Mouse (Mus musculus): ENCODE data around the gene Grin2b. TPM values are rescaled to one million over a fixed set of nuclear protein-coding genes. Genes with fewer than 3 reads are reported as not detected.
A peak's percentile ranks its signal among the peaks of the same experiment; 100 is the strongest.

Grin2b gene
- polyA plus RNA-seq, 1 experiment from 2014 or later = 81.3 TPM

GRCm38 (mm10) chr6:136026936-136027335 lies 146.4 kb downstream of the Grin2b start:
- WGBS = 92% methylated on average over 6 of the region's 6 CpGs
- Histone ChIP-seq H3K36me3 (replicated peaks) (no peaks in the 10 kb centered on the region), H3K4me3 (no peak overlapping the region), H3K9ac (no peak overlapping the region), H3K27me3 (replicated peaks) (no peaks in the 10 kb centered on the region), H3K27ac (no peak overlapping the region), H3K9me3 (no peaks in the 10 kb centered on the region), H3K4me1 (peaks cover 7% of the 10 kb centered on the region; the same call in 1 of the 2 replicates), H3K4me2 (no peak overlapping the region)
- no peak for ATAC-seq (replicated peaks)

DNA sequence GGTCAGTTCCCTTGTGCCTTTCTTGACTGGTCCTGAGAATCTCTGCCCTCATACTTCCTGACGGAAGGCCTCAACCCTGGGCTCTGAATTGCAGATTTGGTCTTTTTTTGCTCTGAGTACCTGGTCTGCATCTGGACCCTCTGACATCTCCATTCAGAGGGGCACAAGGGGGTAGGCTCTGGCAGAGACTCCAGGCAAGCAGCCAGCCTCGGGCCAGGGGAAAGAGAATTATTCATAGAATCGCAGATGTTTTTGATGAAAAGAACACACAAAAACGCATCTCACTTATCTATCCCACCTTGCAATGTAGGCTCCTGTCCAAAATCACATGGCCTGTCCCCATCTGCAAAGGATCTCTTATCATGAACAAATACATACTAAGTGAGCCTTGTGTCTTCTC lies 147.5 kb downstream of the Grin2b start:
- WGBS = 67% methylated on average over 4 of the region's 4 CpGs
- Histone ChIP-seq H3K4me2 (no peak overlapping the region), H3K4me3 (no peak overlapping the region), H3K9ac (no peak overlapping the region), H3K9me3 (no peaks in the 10 kb centered on the region), H3K4me1 (peaks cover 7% of the 10 kb centered on the region; the same call in 1 of the 2 replicates), H3K27me3 (replicated peaks) (no peaks in the 10 kb centered on the region), H3K36me3 (replicated peaks) (no peaks in the 10 kb centered on the region), H3K27ac (no peak overlapping the region)
- ATAC-seq (replicated peaks) = peak; percentile 35; the same call in 1 of the 2 replicates

GRCm38 (mm10) chr6:136020460-136020859 lies 152.9 kb downstream of the Grin2b start:
- ATAC-seq (replicated peaks) = no peak
- H3K9ac ChIP-seq = no peak overlapping the region
- H3K27ac ChIP-seq = no peak overlapping the region
- no peak overlapping the region for H3K4me2 ChIP-seq
- no peaks in the 10 kb centered on the region for H3K36me3 ChIP-seq (replicated peaks)
- no peaks in the 10 kb centered on the region for H3K9me3 ChIP-seq
- no peaks in the 10 kb centered on the region for H3K27me3 ChIP-seq (replicated peaks)
- 87% methylated on average over 3 of the region's 3 CpGs for WGBS
- H3K4me1 ChIP-seq = no peaks in the 10 kb centered on the region
- H3K4me3 ChIP-seq = no peak overlapping the region

GRCm38 (mm10) chr6:136018962-136019361 lies 154.3 kb downstream of the Grin2b start:
- H3K9me3 ChIP-seq = no peaks in the 10 kb centered on the region
- H3K27ac ChIP-seq = no peak overlapping the region
- ATAC-seq (replicated peaks) = no peak
- no peaks in the 10 kb centered on the region for H3K27me3 ChIP-seq (replicated peaks)
- no peaks in the 10 kb centered on the region for H3K4me1 ChIP-seq
- H3K4me3 ChIP-seq = no peak overlapping the region
- no peak overlapping the region for H3K9ac ChIP-seq
- H3K4me2 ChIP-seq = no peak overlapping the region
- no peaks in the 10 kb centered on the region for H3K36me3 ChIP-seq (replicated peaks)
- 88% methylated on average over 1 of the region's 1 CpGs for WGBS

DNA sequence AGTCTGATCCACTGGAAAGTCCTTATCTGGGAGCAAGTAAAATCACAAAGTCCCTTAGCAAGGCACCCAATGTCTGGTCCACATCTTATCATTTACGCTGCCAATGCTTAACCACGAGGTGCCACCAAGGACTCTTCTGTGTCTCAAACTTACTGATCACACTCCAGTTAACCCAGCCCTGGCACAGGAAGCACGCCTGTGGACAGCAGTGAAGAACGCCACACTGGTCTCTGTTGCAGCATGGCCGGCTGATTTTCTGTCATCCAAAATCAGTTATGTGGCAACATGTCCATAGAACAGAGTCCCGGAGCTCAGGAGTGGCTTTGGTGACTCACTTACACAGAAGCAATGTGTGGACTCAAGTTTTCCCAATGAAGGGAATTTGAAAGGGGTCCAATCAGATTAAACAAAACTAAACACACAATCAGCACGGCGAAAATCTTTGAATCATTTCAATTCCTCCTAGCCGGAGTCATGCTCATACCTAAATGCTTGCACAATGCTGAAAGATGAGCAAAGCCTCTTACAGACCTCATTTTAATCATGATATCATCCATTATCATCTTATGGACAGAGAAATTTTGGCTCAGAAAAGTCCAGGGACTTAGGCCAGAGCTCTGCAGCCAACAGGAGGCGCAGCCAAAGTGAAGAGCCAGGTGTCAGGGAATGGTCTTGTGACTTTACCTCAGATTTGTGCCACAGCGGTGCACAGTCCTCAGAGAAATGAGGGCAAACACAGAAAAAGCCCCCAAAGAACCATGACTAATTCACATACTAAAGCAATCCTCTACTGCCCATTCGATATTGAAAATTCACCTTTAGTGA lies 159.5 kb downstream of the Grin2b start:
- WGBS = 93% methylated on average over 12 of the region's 12 CpGs
- Histone ChIP-seq H3K9me3 (no peaks in the 10 kb centered on the region), H3K27me3 (replicated peaks) (no peaks in the 10 kb centered on the region), H3K36me3 (replicated peaks) (no peaks in the 10 kb centered on the region), H3K27ac (no peak overlapping the region), H3K4me3 (no peak overlapping the region), H3K4me1 (peaks cover 19% of the 10 kb centered on the region), H3K9ac (no peak overlapping the region), H3K4me2 (no peak overlapping the region)
- ATAC-seq (replicated peaks) = no peak

DNA sequence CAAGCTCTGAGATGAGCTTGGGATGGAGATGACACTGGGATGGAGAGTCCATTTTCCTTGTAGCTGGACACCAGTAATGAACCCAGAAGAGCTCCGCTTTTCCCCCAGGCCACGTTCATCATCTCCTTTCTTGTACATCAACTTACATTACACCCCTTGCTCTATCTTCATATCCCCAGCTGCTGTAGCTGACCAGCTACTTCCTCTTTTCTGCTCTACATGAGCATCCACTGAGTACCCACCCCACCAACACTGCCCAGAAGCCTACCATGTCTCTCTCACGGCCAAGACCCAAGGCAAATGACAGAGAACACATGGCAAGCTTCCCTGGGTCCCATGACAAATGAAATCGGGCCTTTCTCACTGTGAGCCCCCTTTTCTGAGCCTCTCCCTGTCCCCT lies 161.8 kb downstream of the Grin2b start:
- WGBS = 86% methylated on average over 4 of the region's 4 CpGs
- H3K4me1 ChIP-seq = peaks cover 19% of the 10 kb centered on the region
- no peaks in the 10 kb centered on the region for H3K9me3 ChIP-seq
- no peak overlapping the region for H3K4me2 ChIP-seq
- H3K36me3 ChIP-seq (replicated peaks) = no peaks in the 10 kb centered on the region
- no peak overlapping the region for H3K9ac ChIP-seq
- H3K27me3 ChIP-seq (replicated peaks) = no peaks in the 10 kb centered on the region
- no peak overlapping the region for H3K27ac ChIP-seq
- no peak for ATAC-seq (replicated peaks)
- H3K4me3 ChIP-seq = no peak overlapping the region

DNA sequence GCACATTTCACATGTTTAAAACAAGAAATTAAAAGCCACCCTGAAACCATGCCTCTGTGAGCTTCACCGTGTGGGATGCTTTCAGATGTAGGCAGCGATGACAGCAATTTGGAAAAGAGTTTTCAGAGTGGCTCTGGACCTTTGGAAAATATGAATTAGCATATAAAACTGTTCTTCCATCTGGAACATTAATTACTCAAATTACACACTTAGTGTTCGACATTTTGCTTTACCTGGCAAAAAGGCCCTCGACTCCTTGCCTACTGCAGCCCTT lies 162.3 kb downstream of the Grin2b start:
- ATAC-seq (replicated peaks) = no peak
- Histone ChIP-seq H3K27ac (peak overlapping the region; percentile 52; the same call in 1 of the 2 replicates), H3K4me1 (peaks cover 19% of the 10 kb centered on the region), H3K4me3 (no peak overlapping the region), H3K27me3 (replicated peaks) (no peaks in the 10 kb centered on the region), H3K36me3 (replicated peaks) (no peaks in the 10 kb centered on the region), H3K9me3 (no peaks in the 10 kb centered on the region), H3K4me2 (no peak overlapping the region), H3K9ac (no peak overlapping the region)
- 75% methylated on average over 4 of the region's 4 CpGs for WGBS

- peaks cover 19% of the 10 kb centered on the region for H3K4me1 ChIP-seq
- no peaks in the 10 kb centered on the region for H3K9me3 ChIP-seq
- H3K4me2 ChIP-seq = no peak overlapping the region; the same call in 1 of the 2 replicates
- no peaks in the 10 kb centered on the region for H3K27me3 ChIP-seq (replicated peaks)
- H3K4me3 ChIP-seq = no peak overlapping the region
- no peaks in the 10 kb centered on the region for H3K36me3 ChIP-seq (replicated peaks)
- WGBS = 19% methylated on average over 7 of the region's 7 CpGs
- H3K9ac ChIP-seq = no peak overlapping the region
- ATAC-seq (replicated peaks) = peak; percentile 48
- peak overlapping the region; percentile 52; the same call in 1 of the 2 replicates for H3K27ac ChIP-seq
Observed at GRCm38 (mm10) chr6:136010290-136011037, 162.8 kb downstream of the Grin2b start.

DNA sequence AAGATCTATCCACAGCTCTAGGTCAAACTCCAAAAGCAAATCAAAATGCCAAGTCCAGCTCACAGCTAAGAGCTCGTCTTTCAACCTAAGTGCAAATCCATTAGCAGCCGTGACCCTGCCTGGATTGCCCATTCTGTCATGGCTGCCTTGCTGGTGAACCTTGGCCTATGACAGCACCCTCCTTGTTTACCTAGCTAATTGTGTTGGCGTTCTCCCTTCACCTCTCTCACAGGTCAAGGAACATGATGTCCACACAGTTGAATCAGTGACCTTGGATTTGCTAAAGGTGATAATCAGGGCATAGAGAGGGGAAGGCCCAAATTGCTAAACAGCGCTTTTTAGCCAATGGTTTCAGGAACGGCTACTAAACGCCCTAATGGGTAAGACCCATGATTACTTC lies 165.2 kb downstream of the Grin2b start:
- H3K36me3 ChIP-seq (replicated peaks) = no peaks in the 10 kb centered on the region
- ATAC-seq (replicated peaks) = no peak
- no peaks in the 10 kb centered on the region for H3K9me3 ChIP-seq
- no peak overlapping the region for H3K4me2 ChIP-seq
- H3K9ac ChIP-seq = no peak overlapping the region
- peaks cover 19% of the 10 kb centered on the region for H3K4me1 ChIP-seq
- WGBS = 89% methylated on average over 6 of the region's 6 CpGs
- no peaks in the 10 kb centered on the region for H3K27me3 ChIP-seq (replicated peaks)
- H3K27ac ChIP-seq = no peak overlapping the region
- no peak overlapping the region for H3K4me3 ChIP-seq

DNA sequence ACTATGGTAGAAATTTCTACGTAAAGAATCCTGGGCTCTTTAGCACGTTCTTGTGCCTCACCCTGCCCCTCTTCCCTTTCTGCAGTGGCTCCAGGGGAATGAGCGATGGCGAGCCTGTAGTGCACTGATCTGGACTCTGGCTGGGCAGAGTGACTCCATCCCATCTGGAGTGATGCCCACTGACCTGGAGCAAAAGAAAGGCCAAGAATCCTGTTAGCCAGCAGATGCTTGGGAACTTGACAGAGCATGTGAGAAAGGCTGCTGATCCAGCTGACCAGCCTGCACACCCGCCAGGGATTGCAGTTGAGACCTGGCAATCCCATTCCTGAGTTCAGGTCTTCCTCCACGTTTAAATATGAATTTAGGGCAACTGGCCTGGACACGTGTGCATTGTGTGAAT lies 178.6 kb downstream of the Grin2b start:
- no peak for ATAC-seq (replicated peaks)
- Histone ChIP-seq H3K9ac (no peak overlapping the region), H3K9me3 (no peaks in the 10 kb centered on the region), H3K36me3 (replicated peaks) (no peaks in the 10 kb centered on the region), H3K27me3 (replicated peaks) (no peaks in the 10 kb centered on the region), H3K4me1 (peaks cover 23% of the 10 kb centered on the region), H3K4me3 (no peak overlapping the region), H3K4me2 (no peak overlapping the region), H3K27ac (no peak overlapping the region)
- 49% methylated on average over 7 of the region's 7 CpGs for WGBS

DNA sequence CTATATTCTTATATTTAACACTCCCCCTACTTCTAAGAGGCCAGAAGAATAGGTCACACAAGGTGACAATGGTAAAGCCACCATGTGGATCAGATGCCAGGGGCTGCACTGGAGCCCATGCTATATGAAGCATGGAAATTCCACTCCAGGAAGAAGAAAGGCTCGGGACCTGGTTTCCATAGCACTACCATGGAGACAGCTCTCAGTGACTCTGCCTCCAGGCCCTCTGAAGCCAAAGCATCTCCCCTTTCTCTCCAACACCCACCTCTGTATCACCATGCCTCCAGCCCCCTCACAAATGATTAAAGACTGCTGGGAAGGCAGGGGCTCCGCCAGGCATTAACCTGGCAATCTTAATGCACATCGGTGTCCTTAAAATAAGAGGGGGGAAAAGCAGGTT lies 179.4 kb downstream of the Grin2b start:
- peaks cover 23% of the 10 kb centered on the region for H3K4me1 ChIP-seq
- peak; percentile 65 for ATAC-seq (replicated peaks)
- H3K27me3 ChIP-seq (replicated peaks) = no peaks in the 10 kb centered on the region
- WGBS = 34% methylated on average over 3 of the region's 3 CpGs
- H3K4me2 ChIP-seq = no peak overlapping the region
- no peak overlapping the region for H3K9ac ChIP-seq
- H3K4me3 ChIP-seq = no peak overlapping the region
- peak overlapping the region; percentile 9; the same call in 1 of the 2 replicates for H3K27ac ChIP-seq
- H3K36me3 ChIP-seq (replicated peaks) = no peaks in the 10 kb centered on the region
- H3K9me3 ChIP-seq = no peaks in the 10 kb centered on the region

GRCm38 (mm10) chr6:135993378-135993777 lies 179.9 kb downstream of the Grin2b start:
- H3K9ac ChIP-seq = no peak overlapping the region
- no peaks in the 10 kb centered on the region for H3K36me3 ChIP-seq (replicated peaks)
- 0 out of 2 replicates have a peak, but pooled peaks have one; percentile 59 for ATAC-seq (replicated peaks)
- H3K4me1 ChIP-seq = peaks cover 23% of the 10 kb centered on the region
- 75% methylated on average over 11 of the region's 11 CpGs for WGBS
- no peaks in the 10 kb centered on the region for H3K9me3 ChIP-seq
- no peaks in the 10 kb centered on the region for H3K27me3 ChIP-seq (replicated peaks)
- H3K27ac ChIP-seq = no peak overlapping the region; the same call in 1 of the 2 replicates
- H3K4me3 ChIP-seq = no peak overlapping the region
- no peak overlapping the region for H3K4me2 ChIP-seq
